Mouse (Mus musculus): ENCODE data around the gene Dusp16. TPM values are rescaled to one million over a fixed set of nuclear protein-coding genes. Genes with fewer than 3 reads are reported as not detected.

Gene Dusp16
- polyA plus RNA-seq, 1 experiment: 8.0 TPM

GRCm38 (mm10) chr6:134725406-134725805 lies 67.0 kb downstream of the Dusp16 start:
- TF ChIP-seq CTCF (IDR thresholded peaks at IDR 0.05; ENCODE audit: borderline replicate concordance, extremely low read depth, insufficient read depth, insufficient read length) (no peak), POLR2A (IDR thresholded peaks at IDR 0.05; ENCODE audit: borderline replicate concordance, extremely low read depth, insufficient read depth, insufficient read length, poor library complexity, severe bottlenecking) (no peak)
- no peak for DNase-seq (ENCODE audit: low read depth)

- no peak for TF ChIP-seq POLR2A (IDR thresholded peaks at IDR 0.05; ENCODE audit: borderline replicate concordance, extremely low read depth, insufficient read depth, insufficient read length, poor library complexity, severe bottlenecking)
- no peak for TF ChIP-seq CTCF (IDR thresholded peaks at IDR 0.05; ENCODE audit: borderline replicate concordance, extremely low read depth, insufficient read depth, insufficient read length)
- no peak for DNase-seq (ENCODE audit: low read depth)
Measured at GRCm38 (mm10) chr6:134723833-134724553, 68.4 kb downstream of the Dusp16 start.

GRCm38 (mm10) chr6:134723326-134723725 lies 69.1 kb downstream of the Dusp16 start:
- no peak for DNase-seq (ENCODE audit: low read depth)
- TF ChIP-seq CTCF (IDR thresholded peaks at IDR 0.05; ENCODE audit: borderline replicate concordance, extremely low read depth, insufficient read depth, insufficient read length) (no peak), POLR2A (IDR thresholded peaks at IDR 0.05; ENCODE audit: borderline replicate concordance, extremely low read depth, insufficient read depth, insufficient read length, poor library complexity, severe bottlenecking) (no peak)

GRCm38 (mm10) chr6:134722906-134723305 lies 69.5 kb downstream of the Dusp16 start:
- TF ChIP-seq CTCF (IDR thresholded peaks at IDR 0.05; ENCODE audit: borderline replicate concordance, extremely low read depth, insufficient read depth, insufficient read length) (no peak), POLR2A (IDR thresholded peaks at IDR 0.05; ENCODE audit: borderline replicate concordance, extremely low read depth, insufficient read depth, insufficient read length, poor library complexity, severe bottlenecking) (no peak)
- no peak for DNase-seq (ENCODE audit: low read depth)

- no peak for TF ChIP-seq POLR2A (IDR thresholded peaks at IDR 0.05; ENCODE audit: borderline replicate concordance, extremely low read depth, insufficient read depth, insufficient read length, poor library complexity, severe bottlenecking)
- no peak for TF ChIP-seq CTCF (IDR thresholded peaks at IDR 0.05; ENCODE audit: borderline replicate concordance, extremely low read depth, insufficient read depth, insufficient read length)
- peak; percentile 24 for DNase-seq (ENCODE audit: low read depth)
Measured at GRCm38 (mm10) chr6:134721729-134722269, 70.6 kb downstream of the Dusp16 start.

- DNase-seq (ENCODE audit: low read depth): no peak
- TF ChIP-seq CTCF (IDR thresholded peaks at IDR 0.05; ENCODE audit: borderline replicate concordance, extremely low read depth, insufficient read depth, insufficient read length) (no peak), POLR2A (IDR thresholded peaks at IDR 0.05; ENCODE audit: borderline replicate concordance, extremely low read depth, insufficient read depth, insufficient read length, poor library complexity, severe bottlenecking) (no peak)
Measured at GRCm38 (mm10) chr6:134720150-134720549, 72.3 kb downstream of the Dusp16 start.

GRCm38 (mm10) chr6:134719156-134719555 lies 73.3 kb downstream of the Dusp16 start:
- DNase-seq (ENCODE audit: low read depth): no peak
- TF ChIP-seq POLR2A (IDR thresholded peaks at IDR 0.05; ENCODE audit: borderline replicate concordance, extremely low read depth, insufficient read depth, insufficient read length, poor library complexity, severe bottlenecking) (no peak), CTCF (IDR thresholded peaks at IDR 0.05; ENCODE audit: borderline replicate concordance, extremely low read depth, insufficient read depth, insufficient read length) (no peak)

- DNase-seq (ENCODE audit: low read depth): no peak
- TF ChIP-seq CTCF (IDR thresholded peaks at IDR 0.05; ENCODE audit: borderline replicate concordance, extremely low read depth, insufficient read depth, insufficient read length) (no peak), POLR2A (IDR thresholded peaks at IDR 0.05; ENCODE audit: borderline replicate concordance, extremely low read depth, insufficient read depth, insufficient read length, poor library complexity, severe bottlenecking) (no peak)
Measured at GRCm38 (mm10) chr6:134718668-134719065, 73.8 kb downstream of the Dusp16 start.

- TF ChIP-seq POLR2A (IDR thresholded peaks at IDR 0.05; ENCODE audit: borderline replicate concordance, extremely low read depth, insufficient read depth, insufficient read length, poor library complexity, severe bottlenecking) (no peak), CTCF (IDR thresholded peaks at IDR 0.05; ENCODE audit: borderline replicate concordance, extremely low read depth, insufficient read depth, insufficient read length) (no peak)
- no peak for DNase-seq (ENCODE audit: low read depth)
Measured at GRCm38 (mm10) chr6:134717886-134718667, 74.3 kb downstream of the Dusp16 start.

GRCm38 (mm10) chr6:134716168-134716587 lies 76.2 kb downstream of the Dusp16 start:
- TF ChIP-seq POLR2A (IDR thresholded peaks at IDR 0.05; ENCODE audit: borderline replicate concordance, extremely low read depth, insufficient read depth, insufficient read length, poor library complexity, severe bottlenecking): no peak
- no peak for TF ChIP-seq CTCF (IDR thresholded peaks at IDR 0.05; ENCODE audit: borderline replicate concordance, extremely low read depth, insufficient read depth, insufficient read length)

GRCm38 (mm10) chr6:134713897-134714296 lies 78.5 kb downstream of the Dusp16 start:
- DNase-seq (ENCODE audit: low read depth): no peak
- TF ChIP-seq CTCF (IDR thresholded peaks at IDR 0.05; ENCODE audit: borderline replicate concordance, extremely low read depth, insufficient read depth, insufficient read length): no peak
- no peak for TF ChIP-seq POLR2A (IDR thresholded peaks at IDR 0.05; ENCODE audit: borderline replicate concordance, extremely low read depth, insufficient read depth, insufficient read length, poor library complexity, severe bottlenecking)

More at GRCm38 (mm10) chr6:134716168-134716587, 76.2 kb downstream of the Dusp16 start:
- DNase-seq (ENCODE audit: low read depth): no peak
